Mouse (Mus musculus): Measurements from ENCODE around the gene Mpp6.

DNA sequence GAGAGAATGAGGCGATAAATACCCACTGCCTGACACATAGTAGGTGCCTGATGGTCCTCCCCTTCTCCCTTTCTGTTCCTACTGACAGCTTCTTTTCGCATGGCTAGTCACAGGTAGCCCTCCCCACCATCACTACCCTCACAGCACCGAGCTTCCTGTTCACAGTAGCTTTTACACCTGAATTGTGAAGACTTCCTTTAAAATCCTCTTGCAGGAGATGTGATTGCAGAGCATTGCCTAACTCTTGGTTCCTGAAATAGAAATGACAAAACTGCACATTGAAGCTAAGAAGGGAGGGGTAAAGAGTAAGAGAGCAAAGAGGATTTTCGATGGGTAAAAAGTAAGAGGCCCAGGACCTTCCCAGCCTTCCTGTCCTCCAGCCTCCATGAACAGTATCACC, 134.9 kb downstream of the Mpp6 start:
- TF ChIP-seq POLR2A (IDR thresholded peaks at IDR 0.05; ENCODE audit: borderline replicate concordance, control insufficient read depth, low read depth, low read length), result no peak
- TF ChIP-seq CTCF (IDR thresholded peaks at IDR 0.05; ENCODE audit: control insufficient read depth, insufficient read depth, low read length), result no peak

All from bone marrow, adult 2 months (tissue).